Mouse (Mus musculus): ENCODE measurements at regions not wholly inside any gene's neighbourhood (a gene's known extent, or its start where the extent isn't known, plus 50 kb on each side); places are given as distances from the start of the nearest gene placed in this dataset.
A peak's percentile ranks its signal among the peaks of the same experiment; 100 is the strongest.

- DNase-seq (ENCODE audit: low spot score in 2 of 2) = no peak
These were observed 224.7 kb upstream of the Nfe2l3 start for GRCm38 (mm10) chr6:51207587-51208361.

GRCm38 (mm10) chr6:51208660-51209396 is 223.6 kb upstream of the Nfe2l3 start:
- DNase-seq (ENCODE audit: low spot score in 2 of 2) = peak in 1 of 2 experiments; percentile 23

GRCm38 (mm10) chr6:51211418-51211817 is 221.1 kb upstream of the Nfe2l3 start:
- no peak for DNase-seq (ENCODE audit: low spot score in 2 of 2)

- DNase-seq (ENCODE audit: low spot score in 2 of 2) = no peak
These were observed 220.3 kb upstream of the Nfe2l3 start for GRCm38 (mm10) chr6:51212216-51212615.

GRCm38 (mm10) chr6:51215371-51215770 is 217.1 kb upstream of the Nfe2l3 start:
- DNase-seq (ENCODE audit: low spot score in 2 of 2) = no peak

- no peak for DNase-seq (ENCODE audit: low spot score in 2 of 2)
These were observed 216.0 kb upstream of the Nfe2l3 start for GRCm38 (mm10) chr6:51216472-51216871.

- no peak for DNase-seq (ENCODE audit: low spot score in 2 of 2)
These were observed 212.8 kb upstream of the Nfe2l3 start for GRCm38 (mm10) chr6:51219691-51220090.

GRCm38 (mm10) chr6:51220778-51221177 is 211.7 kb upstream of the Nfe2l3 start:
- DNase-seq (ENCODE audit: low spot score in 2 of 2) = no peak

GRCm38 (mm10) chr6:51236077-51236740 is 196.3 kb upstream of the Nfe2l3 start:
- DNase-seq (ENCODE audit: low spot score in 2 of 2) = no peak

GRCm38 (mm10) chr6:51240039-51240438 is 192.4 kb upstream of the Nfe2l3 start:
- no peak for DNase-seq (ENCODE audit: low spot score in 2 of 2)

GRCm38 (mm10) chr6:51250233-51250632 is 182.2 kb upstream of the Nfe2l3 start:
- DNase-seq (ENCODE audit: low spot score in 2 of 2) = no peak

- no peak for DNase-seq (ENCODE audit: low spot score in 2 of 2)
These were observed 181.0 kb upstream of the Nfe2l3 start for GRCm38 (mm10) chr6:51251432-51251831.

GRCm38 (mm10) chr6:51252721-51253120 is 179.7 kb upstream of the Nfe2l3 start:
- DNase-seq (ENCODE audit: low spot score in 2 of 2) = no peak

GRCm38 (mm10) chr6:51256631-51257030 is 175.8 kb upstream of the Nfe2l3 start:
- no peak for DNase-seq (ENCODE audit: low spot score in 2 of 2)

- no peak for DNase-seq (ENCODE audit: low spot score in 2 of 2)
These were observed 174.9 kb upstream of the Nfe2l3 start for GRCm38 (mm10) chr6:51257524-51257923.

- DNase-seq (ENCODE audit: low spot score in 2 of 2) = no peak
These were observed 174.2 kb upstream of the Nfe2l3 start for GRCm38 (mm10) chr6:51258304-51258703.

- DNase-seq (ENCODE audit: low spot score in 2 of 2) = no peak
These were observed 168.9 kb upstream of the Nfe2l3 start for GRCm38 (mm10) chr6:51263595-51263994.

GRCm38 (mm10) chr6:51265329-51265728 is 167.1 kb upstream of the Nfe2l3 start:
- no peak for DNase-seq (ENCODE audit: low spot score in 2 of 2)

- no peak for DNase-seq (ENCODE audit: low spot score in 2 of 2)
These were observed 165.7 kb upstream of the Nfe2l3 start for GRCm38 (mm10) chr6:51266721-51267120.

- DNase-seq (ENCODE audit: low spot score in 2 of 2) = no peak
These were observed 164.6 kb upstream of the Nfe2l3 start for GRCm38 (mm10) chr6:51267888-51268287.

- DNase-seq (ENCODE audit: low spot score in 2 of 2) = no peak
These were observed 163.5 kb upstream of the Nfe2l3 start for GRCm38 (mm10) chr6:51268931-51269330.

- no peak for DNase-seq (ENCODE audit: low spot score in 2 of 2)
These were observed 162.9 kb upstream of the Nfe2l3 start for GRCm38 (mm10) chr6:51269617-51270016.

All from spleen, postnatal 14 days (tissue).